Mouse (Mus musculus): ENCODE measurements at regions not wholly inside any gene's neighbourhood (a gene's known extent, or its start where the extent isn't known, plus 50 kb on each side); places are given as distances from the start of the nearest gene placed in this dataset.
"Not testable (repeated sequence)": the region's sequence is repeated elsewhere in the genome, so short reads cannot be mapped to it uniquely, and the experiment has no call there.

GRCm38 (mm10) chrX:104931153-104931706 is 74.2 kb upstream of the Magee2 start:
- 93% methylated on average over 2 of the region's 2 CpGs for WGBS
- TF ChIP-seq CTCF (IDR thresholded peaks at IDR 0.05; ENCODE audit: low read depth, low read length), result no peak
- TF ChIP-seq POLR2A (IDR thresholded peaks at IDR 0.05; ENCODE audit: extremely low read depth, insufficient read depth, low read length), result no peak
- H3K79me2 ChIP-seq (ENCODE audit: control insufficient read depth, insufficient read depth, low read length), result no peaks in the 10 kb centered on the region

GRCm38 (mm10) chrX:104951587-104951986 is 94.5 kb upstream of the Magee2 start:
- Histone ChIP-seq H3K4me3 (ENCODE audit: insufficient read depth, low read depth, low read length) (no peak overlapping the region), H3K27ac (replicated peaks; ENCODE audit: insufficient read depth, low read depth, low read length) (no peak overlapping the region), H3K4me1 (ENCODE audit: control insufficient read depth, insufficient read depth, low read length) (no peaks in the 10 kb centered on the region), H3K36me3 (ENCODE audit: control insufficient read depth, insufficient read depth, low read length) (no peaks in the 10 kb centered on the region), H3K79me2 (ENCODE audit: control insufficient read depth, insufficient read depth, low read length) (no peaks in the 10 kb centered on the region), H3K27me3 (ENCODE audit: control insufficient read depth, insufficient read depth, low read length) (no peaks in the 10 kb centered on the region), H3K9ac (ENCODE audit: low read depth, low read length) (no peak overlapping the region)
- no peak for DNase-seq (ENCODE audit: extremely low read depth, low read depth, low spot score)
- no peak for TF ChIP-seq POLR2A (IDR thresholded peaks at IDR 0.05; ENCODE audit: extremely low read depth, insufficient read depth, low read length)
- no peak for TF ChIP-seq CTCF (IDR thresholded peaks at IDR 0.05; ENCODE audit: low read depth, low read length)
- 55% methylated on average over 2 of the region's 2 CpGs for WGBS

More at GRCm38 (mm10) chrX:104931153-104931706, 74.2 kb upstream of the Magee2 start:
- Histone ChIP-seq H3K4me1 (ENCODE audit: control insufficient read depth, insufficient read depth, low read length) (no peaks in the 10 kb centered on the region), H3K27me3 (ENCODE audit: control insufficient read depth, insufficient read depth, low read length) (no peaks in the 10 kb centered on the region), H3K4me3 (ENCODE audit: insufficient read depth, low read depth, low read length) (no peak overlapping the region), H3K9ac (ENCODE audit: low read depth, low read length) (no peak overlapping the region), H3K36me3 (ENCODE audit: control insufficient read depth, insufficient read depth, low read length) (no peaks in the 10 kb centered on the region), H3K27ac (replicated peaks; ENCODE audit: insufficient read depth, low read depth, low read length) (no peak overlapping the region)
- DNase-seq (ENCODE audit: extremely low read depth, low read depth, low spot score), result no peak

GRCm38 (mm10) chrX:104952809-104953208 is 95.7 kb upstream of the Magee2 start:
- H3K79me2 ChIP-seq (ENCODE audit: control insufficient read depth, insufficient read depth, low read length), result not testable (repeated sequence)

GRCm38 (mm10) chrX:104953391-104953790 is 96.3 kb upstream of the Magee2 start:
- not testable (repeated sequence) for H3K9ac ChIP-seq (ENCODE audit: low read depth, low read length); H3K27me3 ChIP-seq (ENCODE audit: control insufficient read depth, insufficient read depth, low read length); H3K27ac ChIP-seq (replicated peaks; ENCODE audit: insufficient read depth, low read depth, low read length); DNase-seq (ENCODE audit: extremely low read depth, low read depth, low spot score); H3K4me1 ChIP-seq (ENCODE audit: control insufficient read depth, insufficient read depth, low read length); H3K4me3 ChIP-seq (ENCODE audit: insufficient read depth, low read depth, low read length); H3K36me3 ChIP-seq (ENCODE audit: control insufficient read depth, insufficient read depth, low read length); H3K79me2 ChIP-seq (ENCODE audit: control insufficient read depth, insufficient read depth, low read length)
- 92% methylated on average over 1 of the region's 3 CpGs for WGBS

More at GRCm38 (mm10) chrX:104952809-104953208, 95.7 kb upstream of the Magee2 start:
- H3K36me3 ChIP-seq (ENCODE audit: control insufficient read depth, insufficient read depth, low read length); H3K9ac ChIP-seq (ENCODE audit: low read depth, low read length); H3K27me3 ChIP-seq (ENCODE audit: control insufficient read depth, insufficient read depth, low read length); DNase-seq (ENCODE audit: extremely low read depth, low read depth, low spot score); H3K4me1 ChIP-seq (ENCODE audit: control insufficient read depth, insufficient read depth, low read length); H3K27ac ChIP-seq (replicated peaks; ENCODE audit: insufficient read depth, low read depth, low read length); H3K4me3 ChIP-seq (ENCODE audit: insufficient read depth, low read depth, low read length): not testable (repeated sequence)
- WGBS, result 90% methylated on average over 4 of the region's 5 CpGs

- Histone ChIP-seq H3K4me3 (ENCODE audit: insufficient read depth, low read depth, low read length) (no peak overlapping the region), H3K9ac (ENCODE audit: low read depth, low read length) (no peak overlapping the region), H3K27ac (replicated peaks; ENCODE audit: insufficient read depth, low read depth, low read length) (no peak overlapping the region), H3K4me1 (ENCODE audit: control insufficient read depth, insufficient read depth, low read length) (no peaks in the 10 kb centered on the region), H3K27me3 (ENCODE audit: control insufficient read depth, insufficient read depth, low read length) (no peaks in the 10 kb centered on the region), H3K79me2 (ENCODE audit: control insufficient read depth, insufficient read depth, low read length) (no peaks in the 10 kb centered on the region), H3K36me3 (ENCODE audit: control insufficient read depth, insufficient read depth, low read length) (no peaks in the 10 kb centered on the region)
- DNase-seq (ENCODE audit: extremely low read depth, low read depth, low spot score), result no peak
- TF ChIP-seq POLR2A (IDR thresholded peaks at IDR 0.05; ENCODE audit: extremely low read depth, insufficient read depth, low read length) (no peak), CTCF (IDR thresholded peaks at IDR 0.05; ENCODE audit: low read depth, low read length) (no peak)
- WGBS, result 93% methylated on average over 2 of the region's 2 CpGs
Observed at GRCm38 (mm10) chrX:104978432-104978831, 101.1 kb upstream of the Pbdc1 start.

- no peak overlapping the region for H3K27ac ChIP-seq (replicated peaks; ENCODE audit: insufficient read depth, low read depth, low read length)
- H3K36me3 ChIP-seq (ENCODE audit: control insufficient read depth, insufficient read depth, low read length), result no peaks in the 10 kb centered on the region
- H3K9ac ChIP-seq (ENCODE audit: low read depth, low read length), result no peak overlapping the region
- no peaks in the 10 kb centered on the region for H3K79me2 ChIP-seq (ENCODE audit: control insufficient read depth, insufficient read depth, low read length)
- no peaks in the 10 kb centered on the region for H3K4me1 ChIP-seq (ENCODE audit: control insufficient read depth, insufficient read depth, low read length)
- 21% methylated on average over 3 of the region's 3 CpGs for WGBS
- no peaks in the 10 kb centered on the region for H3K27me3 ChIP-seq (ENCODE audit: control insufficient read depth, insufficient read depth, low read length)
- no peak overlapping the region for H3K4me3 ChIP-seq (ENCODE audit: insufficient read depth, low read depth, low read length)
- TF ChIP-seq CTCF (IDR thresholded peaks at IDR 0.05; ENCODE audit: low read depth, low read length), result no peak
- TF ChIP-seq POLR2A (IDR thresholded peaks at IDR 0.05; ENCODE audit: extremely low read depth, insufficient read depth, low read length), result no peak
- no peak for DNase-seq (ENCODE audit: extremely low read depth, low read depth, low spot score)
Observed at GRCm38 (mm10) chrX:105003260-105003659, 76.3 kb upstream of the Pbdc1 start.

All from liver, adult 2 months (tissue).